Mouse (Mus musculus) kidney, embryonic 16.5 days (tissue): ENCODE data around the gene 2900011O08Rik. TPM values are rescaled to one million over a fixed set of nuclear protein-coding genes. Genes with fewer than 3 reads are reported as not detected.
"Not testable (repeated sequence)": the region's sequence is repeated elsewhere in the genome, so short reads cannot be mapped to it uniquely, and the experiment has no call there.

Source experiments
- ATAC-seq: fragments of 200-750 bp; cut with Nextera tagmentation; 2 replicates; pipeline ENCODE4 v1.8.0; 2017; ENCODE audit warnings: moderate TSS enrichment; ENCODE audit not compliant: low FRiP score, low TSS enrichment
- H3K27ac ChIP-seq: fragments of 300-500 bp; sonication (generic); 2 replicates; pipeline ENCODE4 v1.5.1; 2014; ENCODE audit warnings: low read length
- H3K27me3 ChIP-seq: fragments of 300-500 bp; sonication (generic); 2 replicates; pipeline ENCODE4 v1.6.1; 2014; ENCODE audit warnings: low read length, control low read depth, mixed read lengths; ENCODE audit not compliant: insufficient read depth
- H3K36me3 ChIP-seq: fragments of 300-500 bp; sonication (generic); 2 replicates; pipeline ENCODE4 v1.6.1; 2014; ENCODE audit warnings: low read length, control low read depth, mixed read lengths; ENCODE audit not compliant: insufficient read depth
- H3K4me1 ChIP-seq: fragments of 300-500 bp; sonication (generic); 2 replicates; pipeline ENCODE4 v1.6.1; 2014; ENCODE audit warnings: low read length, control low read depth, mixed read lengths; ENCODE audit not compliant: insufficient read depth
- H3K4me2 ChIP-seq: fragments of 300-500 bp; sonication (generic); replicated peaks from 2 replicates; pipeline ENCODE4 v1.6.1; 2014; ENCODE audit warnings: low read depth, low read length
- H3K4me3 ChIP-seq: fragments of 300-500 bp; sonication (generic); 2 replicates; pipeline ENCODE4 v1.5.1; 2014; ENCODE audit warnings: mild to moderate bottlenecking, low read length
- H3K9ac ChIP-seq: fragments of 300-500 bp; sonication (generic); replicated peaks from 2 replicates; pipeline ENCODE4 v1.6.1; 2014; ENCODE audit warnings: low read length
- H3K9me3 ChIP-seq: fragments of 300-500 bp; sonication (generic); 2 replicates; pipeline ENCODE4 v1.6.1; 2016; ENCODE audit warnings: low read length, control low read depth
- WGBS: fragments of 180-500 bp; shearing (Covaris S2); extraction: QIAGEN DNeasy Blood & Tissue Kit; methylation state at CpG from one replicate; pipeline ENCODE4 v1.1.7; 2014; 5-methylcytosine and 5-hydroxymethylcytosine counted together
- polyA plus RNA-seq: library from polyadenylated mRNA; unstranded; fragments of >200 nt; fragmentation: Nextera tagmentation; extraction: Ambion mirVana; gene quantifications from 2 replicates; pipeline ENCODE4 v1.2.1, GENCODE M21; 2015

The 2900011O08Rik gene
- polyA plus RNA-seq, 1 experiment from 2014 or later: 1.7 TPM

- no peaks in the 10 kb centered on the region for H3K4me1 ChIP-seq
- H3K27ac ChIP-seq: no peak overlapping the region
- H3K9ac ChIP-seq: no peak overlapping the region
- H3K4me3 ChIP-seq: no peak overlapping the region
- no peak for ATAC-seq
- H3K4me2 ChIP-seq: no peak overlapping the region
- H3K27me3 ChIP-seq: no peaks in the 10 kb centered on the region
- 35% methylated on average over 1 of the region's 1 CpGs for WGBS
- H3K36me3 ChIP-seq: no peaks in the 10 kb centered on the region
- H3K9me3 ChIP-seq: no peaks in the 10 kb centered on the region
Measured at GRCm38 (mm10) chr16:14055271-14055670, 68.9 kb downstream of the 2900011O08Rik start.

- Histone ChIP-seq H3K27ac (no peak overlapping the region), H3K4me1 (no peaks in the 10 kb centered on the region), H3K27me3 (no peaks in the 10 kb centered on the region), H3K4me3 (no peak overlapping the region), H3K36me3 (no peaks in the 10 kb centered on the region), H3K9me3 (no peaks in the 10 kb centered on the region), H3K9ac (no peak overlapping the region), H3K4me2 (no peak overlapping the region)
- no peak for ATAC-seq
- WGBS: 58% methylated on average over 4 of the region's 4 CpGs
Measured at GRCm38 (mm10) chr16:14056734-14057133, 70.3 kb downstream of the 2900011O08Rik start.

- Histone ChIP-seq H3K36me3 (no peaks in the 10 kb centered on the region), H3K4me2 (no peak overlapping the region), H3K4me3 (no peak overlapping the region), H3K27me3 (no peaks in the 10 kb centered on the region), H3K4me1 (no peaks in the 10 kb centered on the region), H3K27ac (no peak overlapping the region), H3K9ac (no peak overlapping the region), H3K9me3 (no peaks in the 10 kb centered on the region)
- ATAC-seq: no peak
- 18% methylated on average over 1 of the region's 1 CpGs for WGBS
Measured at GRCm38 (mm10) chr16:14058541-14058940, 72.1 kb downstream of the 2900011O08Rik start.

- WGBS: 28% methylated on average over 1 of the region's 1 CpGs
- no peak for ATAC-seq
- H3K9ac ChIP-seq: no peak overlapping the region
- H3K27me3 ChIP-seq: no peaks in the 10 kb centered on the region
- no peak overlapping the region for H3K27ac ChIP-seq
- no peaks in the 10 kb centered on the region for H3K4me1 ChIP-seq
- H3K9me3 ChIP-seq: no peaks in the 10 kb centered on the region
- no peak overlapping the region for H3K4me3 ChIP-seq
- H3K36me3 ChIP-seq: no peaks in the 10 kb centered on the region
- H3K4me2 ChIP-seq: no peak overlapping the region
Measured at GRCm38 (mm10) chr16:14059118-14059854, 72.9 kb downstream of the 2900011O08Rik start.

GRCm38 (mm10) chr16:14059869-14060268 lies 73.5 kb downstream of the 2900011O08Rik start:
- Histone ChIP-seq H3K27ac (no peak overlapping the region), H3K9ac (no peak overlapping the region), H3K36me3 (no peaks in the 10 kb centered on the region), H3K9me3 (no peaks in the 10 kb centered on the region), H3K27me3 (no peaks in the 10 kb centered on the region), H3K4me3 (no peak overlapping the region), H3K4me2 (no peak overlapping the region), H3K4me1 (no peaks in the 10 kb centered on the region)
- ATAC-seq: no peak
- 76% methylated on average over 5 of the region's 5 CpGs for WGBS

GRCm38 (mm10) chr16:14066571-14066970 lies 80.2 kb downstream of the 2900011O08Rik start:
- not testable (repeated sequence) for H3K4me1 ChIP-seq, H3K27me3 ChIP-seq, H3K27ac ChIP-seq, H3K4me2 ChIP-seq, ATAC-seq, H3K9me3 ChIP-seq, H3K9ac ChIP-seq, H3K4me3 ChIP-seq, H3K36me3 ChIP-seq
- WGBS: 97% methylated on average over 4 of the region's 4 CpGs

- not testable (repeated sequence) for H3K27ac ChIP-seq, ATAC-seq, H3K4me1 ChIP-seq, H3K9me3 ChIP-seq, H3K4me2 ChIP-seq, H3K9ac ChIP-seq, H3K27me3 ChIP-seq, H3K36me3 ChIP-seq, H3K4me3 ChIP-seq
- WGBS: 82% methylated on average over 2 of the region's 2 CpGs
Measured at GRCm38 (mm10) chr16:14068701-14069100, 82.3 kb downstream of the 2900011O08Rik start.

GRCm38 (mm10) chr16:14070471-14071169 lies 84.2 kb downstream of the 2900011O08Rik start:
- Histone ChIP-seq H3K4me3 (no peak overlapping the region), H3K9ac (no peak overlapping the region), H3K27me3 (no peaks in the 10 kb centered on the region), H3K9me3 (no peaks in the 10 kb centered on the region), H3K4me2 (no peak overlapping the region), H3K36me3 (no peaks in the 10 kb centered on the region), H3K27ac (no peak overlapping the region), H3K4me1 (no peaks in the 10 kb centered on the region)
- 83% methylated on average over 5 of the region's 5 CpGs for WGBS
- ATAC-seq: no peak

- Histone ChIP-seq H3K27me3 (no peaks in the 10 kb centered on the region), H3K9ac (no peak overlapping the region), H3K4me3 (no peak overlapping the region), H3K27ac (no peak overlapping the region), H3K9me3 (peaks cover 4% of the 10 kb centered on the region; the same call in 1 of the 2 replicates), H3K4me2 (no peak overlapping the region), H3K36me3 (no peaks in the 10 kb centered on the region), H3K4me1 (no peaks in the 10 kb centered on the region)
- WGBS: 72% methylated on average over 2 of the region's 2 CpGs
- no peak for ATAC-seq
Measured at GRCm38 (mm10) chr16:14082925-14083324, 96.5 kb downstream of the 2900011O08Rik start.

- ATAC-seq: no peak
- H3K4me1 ChIP-seq: no peaks in the 10 kb centered on the region
- WGBS: 75% methylated on average over 3 of the region's 3 CpGs
- H3K4me3 ChIP-seq: no peak overlapping the region
- H3K9ac ChIP-seq: no peak overlapping the region
- H3K4me2 ChIP-seq: no peak overlapping the region
- H3K27ac ChIP-seq: no peak overlapping the region
- no peaks in the 10 kb centered on the region for H3K36me3 ChIP-seq
- no peaks in the 10 kb centered on the region for H3K27me3 ChIP-seq
- no peaks in the 10 kb centered on the region for H3K9me3 ChIP-seq
Measured at GRCm38 (mm10) chr16:14088249-14088648, 101.8 kb downstream of the 2900011O08Rik start.
